Mouse (Mus musculus) inflammation-experienced regulatory T-cells, adult 6 months (primary cell): ENCODE results near the gene Ubb. TPM values are rescaled to one million over a fixed set of nuclear protein-coding genes. Genes with fewer than 3 reads are reported as not detected.
A peak's percentile ranks its signal among the peaks of the same experiment; 100 is the strongest.

Source experiments
- ATAC-seq: one replicate; pipeline ENCODE4 v1.8.0; 2017
- polyA plus RNA-seq, 3 experiments: library from polyadenylated mRNA; unstranded; fragments of 100-300 nt; shearing (Covaris generic); gene quantifications; one replicate each; pipeline ENCODE4 v1.2.1; 2017

Ubb gene
- polyA plus RNA-seq, 3 experiments from 2014 or later: 5,207 to 7,023 (median 5,768) TPM

DNA sequence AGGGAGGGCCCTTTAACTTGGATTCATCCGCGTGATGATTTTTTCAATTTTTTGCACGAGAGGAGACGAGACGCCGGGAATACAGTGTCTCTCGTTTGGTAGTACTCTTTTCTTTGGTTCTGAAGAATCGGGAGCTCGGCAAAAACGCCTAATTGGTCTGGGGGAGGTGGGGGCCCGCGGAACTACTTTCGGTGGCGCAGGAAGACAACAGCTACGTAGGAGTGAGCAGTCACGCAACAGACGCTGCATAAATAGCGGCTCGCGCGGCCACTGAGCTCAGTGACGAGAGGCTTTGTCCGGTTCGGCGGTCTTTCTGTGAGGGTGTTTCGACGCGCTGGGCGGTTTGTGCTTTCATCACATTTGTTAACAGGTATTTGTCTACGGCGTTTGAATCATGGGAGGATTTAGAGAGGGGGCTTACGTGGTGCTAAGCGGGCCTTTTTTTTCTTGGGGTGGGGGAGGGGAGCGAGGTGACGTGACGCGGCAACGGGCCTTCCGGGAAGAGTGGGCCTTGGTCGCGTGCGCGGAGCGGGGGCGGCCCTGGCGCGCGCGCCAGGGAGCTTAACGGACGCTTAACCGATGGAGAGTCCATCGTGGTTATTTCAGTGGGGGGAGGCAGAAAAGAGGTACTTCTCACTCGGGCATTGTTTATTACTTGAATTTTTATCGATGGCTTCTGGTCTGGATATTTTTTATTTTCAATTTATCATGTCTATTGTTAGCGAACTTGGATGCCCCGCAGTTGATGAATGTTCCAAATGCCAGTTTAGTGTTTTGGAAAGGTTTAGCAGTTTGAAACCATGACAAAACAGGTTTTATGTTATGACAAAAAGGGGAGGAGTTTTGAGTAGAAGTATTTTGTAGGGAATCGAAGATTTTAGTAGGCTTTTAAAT lies 502 bp downstream of the Ubb start:
- peak; percentile 54 for ATAC-seq

DNA sequence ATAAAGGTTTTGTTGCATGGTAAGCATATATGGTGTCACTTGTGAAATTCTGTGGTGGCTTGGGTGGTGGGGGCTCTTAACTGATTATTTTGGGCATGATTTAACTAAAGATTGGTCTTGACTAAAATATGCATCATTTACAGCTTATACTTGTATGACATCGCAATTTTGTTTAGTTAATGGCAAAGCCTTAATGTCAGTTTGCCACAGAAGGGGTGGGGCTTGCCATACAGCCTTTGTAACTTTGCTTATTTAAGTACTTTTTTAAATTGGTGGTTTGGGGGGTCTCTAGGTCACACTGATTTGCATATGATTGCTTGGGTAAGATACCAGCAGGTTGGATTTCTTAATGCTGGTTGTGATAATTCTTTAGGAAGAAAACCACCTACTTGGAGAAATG lies 2.2 kb downstream of the Ubb start:
- no peak for ATAC-seq

DNA sequence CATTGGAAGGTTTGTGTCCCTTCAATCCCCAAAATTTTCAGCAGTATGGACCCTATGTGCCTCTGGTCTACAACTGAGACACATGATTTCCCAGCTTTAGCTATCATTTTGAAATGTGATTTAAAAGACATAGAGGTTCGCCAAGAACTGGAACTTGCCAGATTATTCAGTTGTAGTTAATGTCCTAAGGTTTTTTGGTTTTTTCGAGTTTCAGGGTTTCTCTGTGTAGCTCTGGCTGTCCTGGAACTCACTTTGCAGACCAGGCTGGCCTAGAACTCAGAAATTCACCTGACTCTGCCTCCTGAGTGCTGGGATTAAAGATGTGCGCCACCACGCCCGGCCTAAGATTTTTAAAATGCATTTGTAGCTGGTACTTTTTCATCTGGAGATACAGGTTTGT lies 2.7 kb downstream of the Ubb start:
- ATAC-seq: no peak

DNA sequence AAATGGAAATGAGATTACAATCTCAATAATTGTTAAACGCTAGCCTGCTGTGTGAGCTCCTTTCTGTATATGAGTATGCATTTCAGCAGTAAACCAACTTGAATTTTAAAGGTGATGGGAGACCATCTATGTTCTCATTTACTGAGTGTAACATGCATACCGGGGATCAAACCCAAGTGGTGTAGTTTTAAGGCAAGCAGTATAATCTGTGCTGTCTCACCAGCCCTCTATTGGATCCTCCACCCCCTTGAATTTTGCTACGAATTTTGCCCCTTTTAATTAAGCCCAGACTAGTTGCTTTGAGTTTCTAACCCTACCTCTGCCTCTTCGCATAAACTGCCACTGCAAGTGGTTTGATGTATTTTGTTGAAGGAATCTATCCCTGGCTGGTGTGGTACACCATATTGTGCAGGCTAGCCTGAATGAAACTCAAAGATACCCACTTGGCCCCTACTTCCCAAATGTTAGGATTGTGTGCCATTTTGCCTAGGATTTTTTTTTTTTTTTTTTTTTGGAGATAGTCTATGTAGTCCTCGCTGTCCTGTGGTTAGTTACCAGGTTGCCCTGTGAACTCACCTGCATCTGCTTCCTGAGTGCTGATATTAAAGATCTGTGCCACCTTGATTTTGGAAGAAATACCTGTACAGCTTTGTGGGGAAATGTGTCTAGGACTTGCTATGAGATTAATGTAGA lies 3.3 kb downstream of the Ubb start:
- no peak for ATAC-seq

DNA sequence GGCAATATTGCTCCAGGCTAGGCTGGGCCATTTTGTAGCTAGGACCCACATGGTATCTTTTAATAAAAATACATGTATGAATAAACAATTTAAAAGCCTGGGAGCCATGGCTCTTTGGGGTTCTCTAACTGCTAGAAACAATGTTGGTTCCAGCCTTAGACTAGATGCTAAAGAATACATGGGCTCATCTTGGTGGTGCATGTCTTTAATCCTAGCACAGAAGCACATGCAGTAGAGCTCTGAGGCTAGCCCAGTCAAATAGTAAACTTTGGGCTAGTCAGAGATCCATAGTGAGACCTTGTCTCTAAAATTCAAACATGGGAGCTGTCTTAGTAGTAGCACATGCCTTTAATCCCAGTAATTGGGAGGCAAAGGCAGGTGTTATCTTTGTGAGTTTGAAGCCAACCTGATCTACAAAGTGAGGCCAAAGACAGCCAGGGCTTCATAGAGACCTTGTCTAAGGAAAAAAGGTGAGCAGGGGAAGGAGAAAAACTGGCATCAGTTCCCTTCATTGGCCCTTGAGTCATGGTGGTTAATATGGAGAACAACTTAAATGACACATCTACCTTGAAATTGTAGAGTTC lies 4.1 kb downstream of the Ubb start:
- no peak for ATAC-seq

DNA sequence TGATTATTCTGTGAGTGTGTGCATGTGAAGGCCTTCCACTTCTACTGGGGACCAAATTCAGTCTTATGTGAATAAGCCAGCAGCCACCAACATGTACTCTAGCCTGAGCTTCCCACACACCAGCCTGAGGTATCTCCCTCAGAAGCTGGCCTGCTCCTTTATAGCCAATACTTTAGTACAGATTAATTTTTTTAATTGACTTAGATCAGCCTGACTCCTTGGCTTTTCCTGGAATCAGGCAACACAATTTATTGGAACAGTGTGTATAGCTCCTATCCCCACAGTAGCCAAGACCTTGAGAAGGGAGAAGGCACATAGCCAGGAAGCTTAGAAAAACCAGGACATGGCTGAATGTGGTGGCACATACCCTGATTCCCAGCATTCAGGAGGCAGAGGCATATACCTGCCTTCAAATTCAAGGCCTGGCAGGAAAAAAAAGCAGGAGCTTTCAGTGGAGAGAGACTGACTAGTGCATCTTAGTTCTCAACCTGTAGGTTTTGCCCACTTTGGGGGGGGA lies 5.0 kb downstream of the Ubb start:
- no peak for ATAC-seq

DNA sequence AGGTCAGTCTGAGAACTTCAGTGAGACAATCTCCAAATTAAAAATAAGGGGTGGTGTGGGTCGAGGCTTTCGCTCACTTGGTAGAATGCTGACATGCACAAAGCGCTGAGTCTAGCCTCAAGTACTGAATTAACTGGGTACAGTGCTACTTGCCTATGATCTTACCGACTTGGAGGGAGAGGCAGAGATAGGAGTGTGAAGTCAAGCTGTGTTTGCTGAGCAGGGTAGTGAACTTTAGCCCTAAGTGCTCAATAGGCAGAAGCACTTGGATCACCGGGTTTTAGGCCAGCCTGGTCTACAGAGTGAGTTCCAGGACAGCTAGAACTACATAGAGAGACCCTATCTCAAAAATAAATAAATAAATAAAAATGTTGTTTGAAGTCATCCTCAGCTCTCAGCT lies 6.2 kb downstream of the Ubb start:
- ATAC-seq: no peak

DNA sequence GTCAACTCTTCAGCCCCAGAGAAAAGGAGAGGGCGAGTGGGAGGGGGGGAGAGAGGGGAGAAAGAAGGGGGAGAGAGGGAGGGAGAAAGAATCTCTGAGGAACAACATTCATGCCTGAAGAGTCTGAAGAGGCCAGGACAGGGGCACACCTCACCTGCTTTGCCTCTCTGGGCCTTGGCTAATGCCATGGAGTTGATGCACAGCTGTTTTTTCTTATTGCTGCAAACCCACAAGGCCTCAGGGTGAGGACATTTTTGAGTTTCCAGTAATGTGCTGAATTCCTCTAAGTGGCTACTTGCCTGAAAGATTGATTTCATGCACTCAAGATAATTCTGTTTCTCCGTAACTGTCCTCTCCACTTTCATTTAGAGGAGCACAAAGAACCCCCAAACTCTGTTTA lies 7.2 kb downstream of the Ubb start:
- no peak for ATAC-seq

DNA sequence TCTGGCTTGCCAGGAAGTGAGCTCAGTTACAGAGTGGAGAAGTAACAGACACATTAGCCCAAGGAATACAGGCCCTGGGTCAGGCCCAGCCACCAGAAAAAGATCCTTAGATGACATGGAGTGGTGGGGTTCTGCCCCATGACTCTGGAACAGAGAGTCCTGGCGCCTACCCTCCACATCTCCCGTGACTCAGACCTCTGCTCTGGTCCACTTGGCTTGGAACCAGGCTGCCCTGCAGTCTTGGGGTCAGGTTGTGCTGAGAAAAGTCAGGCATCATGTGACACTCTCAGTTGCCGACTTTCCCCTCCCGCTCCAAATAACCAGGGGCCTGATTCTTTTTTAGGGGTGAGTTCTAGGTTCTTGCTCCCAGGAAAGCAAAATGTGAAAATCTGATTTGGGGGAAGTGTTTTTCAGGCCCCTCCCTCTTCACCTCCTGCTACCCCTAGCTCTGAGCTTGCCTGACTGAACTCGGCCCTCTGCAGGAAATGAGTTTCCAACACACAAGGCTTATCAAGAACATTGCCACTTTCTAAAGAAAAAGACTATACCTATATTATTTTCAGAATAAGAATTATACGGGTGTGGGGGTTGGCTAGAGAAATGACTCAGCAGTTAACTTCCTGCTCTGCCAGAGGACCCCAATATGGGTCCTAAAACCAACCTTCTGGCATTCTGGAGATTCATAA lies 8.1 kb downstream of the Ubb start:
- no peak for ATAC-seq

DNA sequence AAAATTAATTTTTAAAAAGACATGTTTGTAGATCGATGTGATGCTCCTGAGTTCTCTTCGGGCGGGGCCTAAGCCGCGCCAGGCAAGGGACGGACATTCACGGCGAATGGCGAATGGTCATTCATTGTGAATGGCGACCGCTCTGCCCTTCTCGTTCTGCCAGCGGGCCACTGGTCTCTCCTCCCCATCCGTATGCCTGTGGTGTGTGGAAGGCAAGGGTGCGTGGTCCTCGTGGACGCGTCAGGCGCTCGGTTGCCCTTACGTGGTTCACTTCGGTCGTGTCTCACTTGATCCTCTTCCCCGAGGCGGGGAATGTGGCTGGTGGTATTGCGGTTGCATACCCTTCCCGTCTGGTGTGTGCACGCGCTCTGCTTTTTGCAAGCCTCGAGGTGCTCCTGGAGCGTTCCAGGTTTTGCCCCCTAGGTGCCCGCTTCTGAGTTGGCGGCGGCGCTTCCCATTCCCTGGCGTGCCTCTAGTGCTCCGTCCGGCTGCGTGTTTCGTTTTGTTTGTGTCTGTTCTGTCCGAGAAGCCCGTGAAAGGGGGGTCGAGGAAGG lies 9.6 kb downstream of the Ubb start:
- ATAC-seq: no peak

DNA sequence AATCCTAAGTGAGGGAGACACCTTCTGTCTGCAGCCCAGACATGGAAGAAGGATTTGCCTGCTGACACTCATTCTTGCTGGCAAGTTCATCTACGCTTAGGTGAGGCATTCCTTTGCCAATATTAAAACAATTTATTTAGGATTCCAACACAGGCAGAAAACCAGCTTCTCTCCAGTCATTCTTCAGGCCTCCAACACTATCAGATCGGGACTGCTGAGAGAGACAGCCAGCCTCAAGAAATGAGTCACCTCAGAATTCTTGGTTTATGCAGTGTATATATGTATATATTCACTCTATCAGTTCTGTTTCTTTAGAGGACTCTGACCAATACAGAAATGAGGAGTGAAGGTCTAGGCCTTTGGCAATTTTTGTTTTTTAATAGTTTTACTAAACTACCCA lies 12.6 kb downstream of the Ubb start:
- ATAC-seq: no peak

DNA sequence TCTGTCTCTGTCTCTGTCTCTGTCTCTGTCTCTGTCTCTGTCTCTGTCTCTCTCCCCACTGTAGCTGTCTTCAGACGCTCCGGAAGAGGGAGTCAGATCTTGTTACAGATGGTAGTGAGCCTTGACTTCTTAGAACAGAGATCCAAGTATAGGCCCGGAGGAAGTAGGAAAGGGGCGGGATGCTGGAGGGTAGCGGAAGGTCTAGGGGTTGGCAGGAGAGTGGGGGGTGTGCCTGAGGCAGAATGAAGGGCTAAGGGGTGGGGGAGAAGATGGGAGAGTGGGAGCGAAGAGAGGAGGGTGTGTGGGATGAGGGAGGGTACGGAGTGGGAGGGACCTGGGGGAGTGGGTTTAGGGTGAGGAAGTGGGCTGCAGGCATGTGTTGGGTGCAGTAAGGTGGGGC lies 14.8 kb downstream of the Ubb start:
- no peak for ATAC-seq

DNA sequence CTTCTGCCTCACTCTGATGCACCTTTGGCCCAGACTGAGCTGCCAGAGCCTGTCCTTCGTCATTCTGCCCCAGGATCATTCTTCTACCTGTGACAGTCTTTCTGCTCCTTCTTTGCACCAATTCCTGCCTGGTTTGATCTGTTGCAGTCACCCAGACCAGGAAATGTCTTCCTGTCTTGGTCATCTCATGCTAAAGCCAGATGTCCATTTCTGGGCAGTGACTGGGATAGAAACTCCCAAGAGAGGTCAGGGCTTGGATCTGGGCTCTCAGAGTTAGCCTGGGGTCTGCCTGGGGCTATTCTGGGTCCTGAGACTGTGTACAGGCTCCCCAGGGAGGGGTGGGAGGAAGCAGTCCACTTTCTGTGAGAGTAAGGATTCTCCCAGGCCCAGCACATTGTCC lies 15.2 kb downstream of the Ubb start:
- ATAC-seq: no peak

DNA sequence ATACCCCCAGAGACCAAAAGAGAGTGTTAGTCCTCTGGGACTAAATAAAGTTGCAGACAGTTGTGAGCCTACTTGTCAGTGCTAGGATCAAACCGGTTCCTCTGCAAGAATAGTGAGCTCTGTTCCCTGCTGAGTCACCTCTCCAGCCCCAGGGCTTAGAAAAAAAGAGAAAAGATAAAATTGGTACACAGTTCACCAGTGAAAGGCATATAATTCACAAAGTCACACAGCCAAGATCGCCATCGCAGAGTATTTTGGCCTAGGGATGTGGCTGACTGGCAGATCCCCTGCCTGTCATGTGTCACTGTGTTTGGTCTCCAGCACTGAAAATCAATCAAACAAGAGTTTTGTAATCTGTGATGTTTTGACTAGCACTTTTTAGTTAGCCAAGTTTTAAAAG lies 17.3 kb downstream of the Ubb start:
- ATAC-seq: no peak

DNA sequence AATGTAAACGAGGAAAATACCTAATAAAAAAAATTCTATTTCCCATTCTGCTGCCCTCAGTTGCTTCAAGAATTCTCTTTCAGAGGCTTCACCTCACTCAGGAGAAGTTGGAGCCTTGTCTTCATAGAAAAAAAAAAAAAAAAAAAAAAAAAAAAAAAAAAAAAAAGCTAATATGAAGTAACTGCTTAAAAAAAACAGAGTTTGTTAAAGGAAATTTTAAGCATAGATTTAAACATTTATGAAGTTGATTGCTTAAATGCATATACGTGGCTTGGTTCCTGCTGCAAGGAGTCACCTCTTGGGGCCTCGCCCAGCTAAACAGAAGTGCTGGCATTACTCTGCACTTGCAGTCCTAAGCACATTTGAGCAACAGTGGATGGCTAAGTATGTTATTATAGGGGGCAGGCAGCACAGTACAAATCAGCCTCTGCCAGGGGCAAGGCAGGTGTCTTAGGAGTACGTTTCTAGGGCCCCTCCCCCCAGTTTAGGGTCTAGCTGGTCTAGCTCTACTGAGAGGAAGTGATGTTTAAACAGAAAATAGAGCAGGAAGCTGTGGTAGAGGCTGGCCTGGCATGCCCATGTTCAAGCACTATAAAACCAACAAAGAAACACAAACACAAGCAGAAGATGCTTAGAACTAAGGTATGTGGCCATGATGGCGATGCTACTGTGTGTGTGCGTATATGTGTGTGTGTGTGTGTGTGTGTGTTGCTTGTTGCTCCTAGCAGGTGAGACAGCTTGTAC lies 23.2 kb downstream of the Ubb start, which contains the start of gene Trpv2:
Gene Trpv2, plus strand, starts transcription at position 528 of the 744 bp plus-strand sequence.
- ATAC-seq: peak; percentile 76

DNA sequence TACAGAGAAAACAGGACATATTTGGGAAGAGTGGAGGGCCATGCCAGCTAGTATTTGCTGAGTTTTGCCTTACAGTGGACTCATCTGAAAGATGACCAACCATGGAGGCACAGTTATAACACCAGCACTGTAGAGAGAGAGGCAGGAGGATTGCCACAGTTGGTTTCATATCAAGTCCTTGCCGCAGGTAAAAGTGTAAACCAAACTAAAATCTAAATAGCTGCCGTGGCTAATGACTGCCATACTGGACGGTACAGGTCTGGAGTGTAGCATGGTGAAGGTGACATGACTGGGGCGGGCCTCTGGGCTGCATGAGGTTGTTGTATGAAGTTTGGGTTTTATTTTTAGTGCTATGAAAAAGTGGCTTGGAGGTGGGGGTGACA lies 23.7 kb downstream of the Ubb start:
- no peak for ATAC-seq

DNA sequence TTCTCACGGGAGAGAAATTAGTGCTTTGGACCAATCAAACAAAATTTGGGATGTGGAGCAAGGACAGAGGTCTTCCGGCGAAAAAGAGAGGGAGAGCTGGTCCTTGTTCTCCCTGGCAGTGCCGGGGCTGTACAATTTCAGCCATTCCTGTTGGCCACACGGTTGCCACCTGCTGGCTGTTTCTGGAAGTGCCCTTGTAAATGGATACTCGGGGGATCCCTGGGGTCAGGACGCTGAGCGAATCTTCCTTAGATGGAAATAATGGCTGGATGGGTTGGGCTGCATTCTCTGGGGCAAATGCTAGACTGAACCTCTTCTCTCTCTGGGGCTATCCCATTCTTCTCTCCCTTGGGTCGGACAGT lies 24.3 kb downstream of the Ubb start:
- no peak for ATAC-seq

DNA sequence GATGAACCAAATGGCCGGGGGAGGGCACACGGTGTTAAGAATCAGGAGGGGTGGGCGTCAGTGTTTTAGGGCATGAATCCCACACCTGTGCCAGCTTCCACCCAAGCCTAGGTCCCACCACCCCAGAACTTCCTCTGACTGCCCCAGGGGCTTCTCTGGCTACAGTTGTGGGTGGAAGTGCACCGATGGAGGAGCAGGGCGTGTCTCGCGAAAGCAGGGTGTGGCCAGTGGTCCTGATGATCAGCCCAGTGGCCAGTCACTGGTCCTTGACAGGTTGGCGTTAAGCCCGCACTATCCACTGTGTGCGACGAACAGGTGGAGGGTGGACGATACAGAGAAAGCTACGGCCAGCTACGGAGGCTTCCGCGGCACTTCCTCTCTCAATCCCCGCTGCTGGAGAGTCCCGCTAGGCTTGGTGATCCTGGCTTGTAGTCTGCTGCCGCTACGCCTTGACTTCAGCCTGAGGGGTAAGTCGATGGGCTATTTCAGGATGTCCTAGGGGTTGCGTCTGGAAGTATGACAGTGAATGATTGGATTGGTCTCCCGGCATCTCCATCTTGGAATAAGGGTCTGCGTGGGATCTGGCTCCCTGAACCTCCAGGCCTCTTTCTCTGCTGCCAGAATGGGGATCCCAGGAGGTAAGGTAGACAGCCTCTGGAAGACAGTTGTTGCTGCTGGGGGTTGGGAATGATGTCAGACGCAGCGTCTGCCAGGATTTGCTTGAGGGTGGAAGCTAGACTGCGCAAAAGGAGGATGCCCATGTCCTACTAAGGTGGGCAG lies 24.9 kb downstream of the Ubb start:
- ATAC-seq: no peak

DNA sequence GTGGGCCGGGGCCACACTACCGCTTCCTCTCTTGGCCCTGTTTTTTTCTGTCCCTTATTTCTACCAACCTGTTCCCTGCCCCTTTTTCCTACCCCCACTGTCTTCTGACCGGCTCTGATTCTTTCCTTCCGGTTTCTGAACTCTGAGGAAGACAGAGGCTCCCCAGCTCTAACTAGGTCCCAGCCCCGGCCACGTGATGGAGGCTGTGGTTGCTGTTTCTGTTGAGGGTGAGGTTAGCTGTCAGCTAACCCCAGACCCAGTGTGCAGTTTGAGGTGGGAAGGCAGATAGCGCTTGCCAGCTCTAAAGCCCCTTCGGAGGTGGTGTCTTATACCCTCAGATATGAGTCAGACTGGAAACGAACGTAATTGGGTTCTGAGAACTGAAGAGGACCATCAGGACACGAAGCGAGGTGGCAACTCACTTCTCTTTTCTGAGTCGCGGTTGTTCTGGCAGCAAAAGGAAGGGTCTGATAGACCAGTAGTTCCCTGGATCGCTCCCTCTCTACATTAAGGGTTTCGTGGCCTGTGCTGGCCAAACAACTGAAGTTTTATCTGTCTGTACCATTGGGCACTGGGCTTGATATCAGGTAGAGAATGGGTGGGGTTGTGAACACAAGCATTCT lies 25.7 kb downstream of the Ubb start:
- ATAC-seq: peak; percentile 76

DNA sequence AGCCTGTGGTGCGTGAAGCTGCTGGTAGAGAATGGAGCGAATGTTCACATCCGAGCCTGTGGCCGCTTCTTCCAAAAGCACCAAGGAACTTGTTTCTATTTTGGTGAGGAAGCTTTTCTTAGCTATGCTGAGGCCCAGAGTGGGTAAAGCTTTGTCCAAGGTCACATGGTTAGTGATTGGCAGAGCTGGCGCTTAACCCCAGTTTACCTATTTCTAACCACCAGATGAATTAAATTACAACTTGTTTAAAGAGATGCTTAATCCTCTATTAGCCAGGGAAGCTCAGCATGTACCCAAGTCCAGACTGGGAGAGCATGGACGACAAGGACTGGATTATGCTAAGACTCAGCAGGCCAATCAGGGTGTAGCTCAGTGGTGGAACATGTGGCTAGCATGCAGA lies 32.1 kb downstream of the Ubb start:
- ATAC-seq: no peak
